Mouse (Mus musculus) adrenal gland, postnatal 14 days (tissue): ENCODE results near the gene Olfr1151. TPM values are rescaled to one million over a fixed set of nuclear protein-coding genes. Genes with fewer than 3 reads are reported as not detected.

Source experiments
- DNase-seq: peaks from one replicate; pipeline ENCODE4 v3.0.0; 2021; ENCODE audit warnings: mixed read lengths
- long read RNA-seq, 2 experiments: library from polyadenylated mRNA; stranded (forward); transcript quantifications; one replicate each; pipeline ENCODE4 v2.0.0; 2021
- total RNA-seq: library from RNA; stranded (reverse); gene quantifications from 2 replicates; pipeline ENCODE4 v1.2.3, GENCODE M21; 2021

The Olfr1151 gene
- not detected in 2 replicates for total RNA-seq
- long read RNA-seq, experiment 1, result 0 reads
- long read RNA-seq, experiment 2, result 0 reads

GRCm38 (mm10) chr2:87855562-87855961, at the start of gene Olfr1151:
TSS of gene Olfr1151 (plus strand) at chr2:87855862.
- DNase-seq, result no peak

DNA sequence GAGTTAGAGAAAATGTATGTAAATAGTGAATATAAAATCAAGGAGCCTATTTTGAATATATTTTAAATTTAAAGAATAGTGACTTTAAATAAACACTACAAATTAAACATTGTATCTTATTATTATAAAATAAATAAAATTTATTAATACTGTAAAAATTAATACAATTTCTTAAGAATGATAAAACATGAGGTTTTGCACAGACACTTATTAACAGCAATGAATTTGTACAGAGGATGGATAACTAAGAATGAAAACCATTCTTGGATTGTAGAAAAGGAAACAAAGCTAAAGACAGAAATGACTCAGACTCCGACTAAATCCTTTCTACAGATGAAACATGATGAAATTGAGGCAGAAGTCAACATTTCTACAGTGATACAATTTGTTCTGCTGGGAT, 46.1 kb upstream of the Olfr1151 start, which contains the start of gene Olfr1145:
Gene Olfr1145 (plus strand): TSS at position 301 of the 400 bp plus-strand sequence.
- no peak for DNase-seq

DNA sequence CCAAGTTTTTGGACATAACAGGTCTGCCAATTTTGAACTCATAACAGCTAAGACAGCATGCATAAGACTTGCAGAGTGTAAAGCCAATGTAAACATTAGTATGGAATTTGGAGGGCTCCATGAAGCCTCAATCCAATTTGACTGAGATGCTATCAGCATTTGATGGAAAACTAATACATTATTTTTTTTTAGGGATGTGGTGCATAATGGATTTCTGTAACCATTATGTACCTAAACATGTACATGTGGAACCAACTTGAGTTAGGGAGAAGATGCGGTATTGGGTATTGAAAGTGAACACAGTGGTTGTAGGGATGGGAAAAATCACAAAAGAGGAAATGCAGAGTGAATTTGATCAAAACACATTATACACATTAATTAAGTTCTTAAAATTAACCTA, 25.4 kb upstream of the Olfr1151 start, which contains the start of gene Olfr1148:
Gene Olfr1148 (plus strand): TSS at position 301 of the 400 bp plus-strand sequence.
- DNase-seq, result no peak

DNA sequence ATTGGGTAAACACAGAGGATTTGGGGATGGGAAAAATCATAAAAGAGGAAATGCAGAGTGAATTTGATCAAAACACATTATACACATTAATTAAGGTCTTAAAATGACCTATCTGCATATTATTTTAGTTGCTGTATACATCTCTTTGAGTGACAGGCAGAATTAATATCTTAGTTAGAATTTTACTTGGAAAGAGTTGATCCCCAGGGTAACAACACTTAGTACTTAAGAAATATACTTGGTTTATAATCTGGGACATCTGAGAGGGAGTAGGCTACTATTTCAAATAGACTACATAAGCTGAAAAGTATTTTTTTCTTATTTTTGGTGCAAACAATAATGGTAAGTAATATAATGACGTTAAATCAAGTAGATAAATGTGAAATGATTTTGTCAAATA, 12.0 kb upstream of the Olfr1151 start, which contains the start of gene Olfr1150-ps1:
Gene Olfr1150-ps1 (plus strand): TSS at position 301 of the 400 bp plus-strand sequence.
- DNase-seq, result no peak

DNA sequence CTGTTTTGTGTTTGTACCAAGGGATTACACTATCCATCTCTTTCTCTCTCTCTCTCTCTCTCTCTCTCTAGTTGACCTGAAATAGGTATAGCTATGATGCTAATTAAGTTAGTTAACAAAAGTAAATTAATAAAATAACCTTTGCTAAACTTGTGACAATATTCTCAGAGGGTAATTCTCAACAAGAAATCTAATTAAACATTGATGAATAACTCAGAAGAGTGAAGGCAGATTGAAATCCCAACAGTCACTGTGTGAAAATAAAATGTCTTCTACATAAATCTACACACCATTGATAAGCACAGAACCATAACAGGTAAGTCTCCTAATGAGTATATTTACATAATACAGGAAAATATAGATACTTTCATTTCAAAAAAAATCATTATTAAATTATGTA, 10.5 kb downstream of the Olfr1151 start, which contains the start of gene Olfr1152:
Gene Olfr1152 (plus strand): TSS at position 301 of the 400 bp plus-strand sequence.
- DNase-seq, result no peak

GRCm38 (mm10) chr2:87894662-87895061, 39.0 kb downstream of the Olfr1151 start, which contains the start of gene Olfr1153:
TSS of gene Olfr1153 (plus strand) at chr2:87894962.
- no peak for DNase-seq

- DNase-seq, result no peak
Measured at GRCm38 (mm10) chr2:87905066-87905465, 49.4 kb downstream of the Olfr1151 start, which contains the start of gene Olfr1154. TSS of gene Olfr1154 (minus strand) at chr2:87905166.

Other genes starting within 250 kb of the Olfr1151 start
- gene Olfr1130, start 249.7 kb upstream of the Olfr1151 start, total RNA-seq, result not detected in 2 replicates
- not detected in 2 replicates for gene Olfr1131, start 228.8 kb upstream of the Olfr1151 start, total RNA-seq
- not detected in 2 replicates for gene Olfr1132, start 218.3 kb upstream of the Olfr1151 start, total RNA-seq
- not detected in 2 replicates for gene Olfr1133, start 208.5 kb upstream of the Olfr1151 start, total RNA-seq
- not detected in 2 replicates for gene Olfr1134, start 197.4 kb upstream of the Olfr1151 start, total RNA-seq
- gene Olfr1135, start 182.2 kb upstream of the Olfr1151 start, total RNA-seq, result not detected in 2 replicates
- gene Olfr1136, start 161.9 kb upstream of the Olfr1151 start, total RNA-seq, result not detected in 2 replicates
- not detected in 2 replicates for gene Olfr1137, start 142.7 kb upstream of the Olfr1151 start, total RNA-seq
- gene Olfr1138, start 115.9 kb upstream of the Olfr1151 start, total RNA-seq, result not detected in 2 replicates
- not detected in 2 replicates for gene Olfr1140, start 112.1 kb upstream of the Olfr1151 start, total RNA-seq
- gene Olfr1141, start 101.9 kb upstream of the Olfr1151 start, total RNA-seq, result not detected in 2 replicates
- gene Olfr152, start 76.4 kb upstream of the Olfr1151 start, total RNA-seq, result not detected in 2 replicates
- not detected in 2 replicates for gene Olfr1143, start 55.3 kb upstream of the Olfr1151 start, total RNA-seq
- gene Olfr1145, start 46.0 kb upstream of the Olfr1151 start, total RNA-seq, result not detected in 2 replicates
- not detected in 2 replicates for gene Olfr1148, start 25.3 kb upstream of the Olfr1151 start, total RNA-seq
- not detected in 2 replicates for gene Olfr1150-ps1, start 11.9 kb upstream of the Olfr1151 start, total RNA-seq
- gene Olfr1152, start 10.6 kb downstream of the Olfr1151 start, total RNA-seq, result not detected in 2 replicates
- gene Olfr1153, start 39.1 kb downstream of the Olfr1151 start, total RNA-seq, result not detected in 2 replicates
- gene Olfr1154, start 49.3 kb downstream of the Olfr1151 start, total RNA-seq, result not detected in 2 replicates
- gene Olfr1155, start 89.3 kb downstream of the Olfr1151 start, total RNA-seq, result not detected in 2 replicates
- gene Olfr1156, start 97.2 kb downstream of the Olfr1151 start, total RNA-seq, result not detected in 2 replicates
- gene Olfr1157, start 112.4 kb downstream of the Olfr1151 start, total RNA-seq, result not detected in 2 replicates
- gene Olfr74, start 118.8 kb downstream of the Olfr1151 start, total RNA-seq, result not detected in 2 replicates
- not detected in 2 replicates for gene Olfr1158, start 134.3 kb downstream of the Olfr1151 start, total RNA-seq
- not detected in 2 replicates for gene Olfr1160, start 152.4 kb downstream of the Olfr1151 start, total RNA-seq
- not detected in 2 replicates for gene Olfr1161, start 166.9 kb downstream of the Olfr1151 start, total RNA-seq
- gene Olfr73, start 181.8 kb downstream of the Olfr1151 start, total RNA-seq, result not detected in 2 replicates
- gene Olfr1162, start 195.3 kb downstream of the Olfr1151 start, total RNA-seq, result not detected in 2 replicates
- not detected in 2 replicates for gene Olfr1163, start 216.0 kb downstream of the Olfr1151 start, total RNA-seq
- gene Olfr1164, start 238.1 kb downstream of the Olfr1151 start, total RNA-seq, result not detected in 2 replicates